Mouse (Mus musculus): ENCODE measurements at regions not wholly inside any gene's neighbourhood (a gene's known extent, or its start where the extent isn't known, plus 50 kb on each side); places are given as distances from the start of the nearest gene placed in this dataset.

DNA sequence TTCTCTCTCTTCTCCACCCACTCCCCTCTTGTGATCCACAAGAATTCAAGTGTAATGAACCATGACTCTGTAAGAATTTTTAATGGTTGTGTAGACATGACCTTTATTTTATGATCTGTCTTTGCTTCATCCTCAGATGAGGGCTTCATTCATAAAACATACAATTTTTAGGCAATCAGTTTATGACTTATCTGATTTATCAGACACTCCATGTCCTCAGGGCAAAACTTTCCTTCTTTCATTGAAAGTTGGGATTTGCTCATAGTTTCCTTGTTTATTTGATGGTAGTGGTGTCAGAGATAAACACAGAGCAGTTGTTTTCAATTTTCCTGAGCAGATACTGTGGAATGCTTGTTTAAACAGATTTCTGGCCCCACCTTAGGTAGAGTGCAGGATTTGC is 212.8 kb downstream of the Snx13 start:
- TF ChIP-seq POLR2A (IDR thresholded peaks at IDR 0.05; ENCODE audit: borderline replicate concordance, extremely low read depth, low read depth, low read length), result no peak
- TF ChIP-seq CTCF (IDR thresholded peaks at IDR 0.05; ENCODE audit: insufficient read depth, low read length), result no peak

All from lung, adult 2 months (tissue).